ENCODE assay signal across 24 mouse cellular contexts in the genomic region with DNA sequence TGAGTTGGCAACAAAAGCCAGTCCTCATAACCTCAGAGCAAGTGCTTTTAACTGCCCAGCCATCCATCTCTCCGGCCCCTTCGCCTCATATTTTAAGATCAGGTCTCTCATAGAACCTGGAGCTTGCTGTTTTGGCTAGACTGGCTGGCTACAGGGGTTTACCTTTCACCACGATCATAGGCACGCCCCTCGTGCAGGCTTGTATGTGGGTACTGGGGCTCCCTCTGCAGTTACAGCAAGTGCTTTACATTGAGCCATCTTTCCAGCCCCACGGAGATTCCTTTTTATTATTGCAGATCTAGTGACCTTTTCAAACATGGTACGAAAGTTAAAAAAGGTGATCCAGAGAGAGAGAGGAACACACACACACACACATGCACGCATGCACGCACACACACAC. TPM values are rescaled to one million over a fixed set of nuclear protein-coding genes. Genes with fewer than 3 reads are reported as not detected.
DNase-seq lines count a peak whose midpoint lies in the region; ATAC-seq and TF ChIP-seq lines count a peak whose summit lies in the region.
"Had no signal": no experiment of that assay in that cellular context is flagged by ENCODE, and none has a peak within 500 bp of the region (broad histone marks: within the 10 kb centered on the region; RNA-seq: fewer than 3 reads in every experiment).

No protein-coding gene starts in this region.

- no peak for TF ChIP-seq POLR2A in ES-Bruce4 (IDR thresholded peaks at IDR 0.05; ENCODE audit: insufficient read depth, low read length)

- DNase-seq in heart, postnatal 0 days (ENCODE audit: low spot score), result no peak
- no peak for DNase-seq in heart, adult 11 months
- no peak for DNase-seq in left cerebral cortex, adult 2 months (ENCODE audit: extremely low spot score in 1 of 2, low spot score in 2 of 2)
- DNase-seq in left cerebral cortex, adult 18-20 months (ENCODE audit: low spot score in 2 of 2), result no peak
- peak; percentile 50 for DNase-seq in embryonic facial prominence, embryonic 14.5 days (ENCODE audit: low spot score)
- no peak for DNase-seq in Muller cell, postnatal 12 days (ENCODE audit: inconsistent ontology term)
- DNase-seq: B cell, adult 2 months; cerebellum, adult 9-11 months; right cerebral cortex, adult 18-20 months; thymus, adult 18-20 months had no signal

- TF ChIP-seq CTCF in heart, postnatal 0 days (IDR thresholded peaks at IDR 0.05; ENCODE audit: low read depth), result peak; percentile 28; the same call in 1 of the 2 replicates
- peak; percentile 8 for TF ChIP-seq CTCF in left cerebral cortex, adult 2 months (IDR thresholded peaks at IDR 0.05)
- peak; percentile 6 for TF ChIP-seq CTCF in ES-Bruce4 (IDR thresholded peaks at IDR 0.05; ENCODE audit: low read depth, low read length)

- no peaks in the 10 kb centered on the region for H3K9me3 ChIP-seq in heart, postnatal 0 days (replicated peaks; ENCODE audit: control insufficient read depth, low read length)
- no peaks in the 10 kb centered on the region for H3K9me3 ChIP-seq in ES-Bruce4 (replicated peaks; ENCODE audit: control insufficient read depth, insufficient read depth, low read length, poor library complexity, severe bottlenecking)
- H3K9me3 ChIP-seq in embryonic facial prominence, embryonic 14.5 days (ENCODE audit: control insufficient read depth, low read length), result no peaks in the 10 kb centered on the region
- H3K9me3 ChIP-seq: forebrain, embryonic 15.5 days; heart, embryonic 15.5 days; limb, embryonic 13.5 days; liver, embryonic 15.5 days; midbrain, embryonic 13.5 days had no signal

- intact Hi-C loops in left cerebral cortex, adult 2 months (cut with DNase I), result no loop called here

- no peak for TF ChIP-seq EP300 in heart, postnatal 0 days (IDR thresholded peaks at IDR 0.05; ENCODE audit: low read depth)
- TF ChIP-seq EP300 in ES-Bruce4 (IDR thresholded peaks at IDR 0.05; ENCODE audit: insufficient read depth, low read depth, low read length), result no peak

- H3K27ac ChIP-seq in heart, postnatal 0 days (ENCODE audit: low read depth), result no peak overlapping the region
- no peak overlapping the region for H3K27ac ChIP-seq in left cerebral cortex, adult 2 months
- no peak overlapping the region for H3K27ac ChIP-seq in ES-Bruce4 (ENCODE audit: insufficient read depth, low read length)
- H3K27ac ChIP-seq in embryonic facial prominence, embryonic 14.5 days (replicated peaks; ENCODE audit: low read depth, low read length), result no peak overlapping the region
- H3K27ac ChIP-seq: forebrain, embryonic 15.5 days; heart, embryonic 15.5 days; limb, embryonic 13.5 days; liver, embryonic 15.5 days; midbrain, embryonic 13.5 days had no signal

- H3K4me2 ChIP-seq in heart, postnatal 0 days (ENCODE audit: low read depth, low read length), result no peak overlapping the region
- no peak overlapping the region for H3K4me2 ChIP-seq in embryonic facial prominence, embryonic 14.5 days (ENCODE audit: low read depth, low read length)
- H3K4me2 ChIP-seq: forebrain, embryonic 15.5 days; heart, embryonic 15.5 days; limb, embryonic 13.5 days; liver, embryonic 15.5 days; midbrain, embryonic 13.5 days had no signal

- no peak overlapping the region for H3K9ac ChIP-seq in heart, postnatal 0 days (replicated peaks; ENCODE audit: low read depth, low read length)
- no peak overlapping the region for H3K9ac ChIP-seq in ES-Bruce4 (ENCODE audit: low read depth, poor library complexity, severe bottlenecking)
- H3K9ac ChIP-seq in embryonic facial prominence, embryonic 14.5 days (ENCODE audit: low read depth, low read length), result no peak overlapping the region
- H3K9ac ChIP-seq: forebrain, embryonic 15.5 days; heart, embryonic 15.5 days; limb, embryonic 13.5 days; liver, embryonic 15.5 days; midbrain, embryonic 13.5 days had no signal

- peaks cover 8% of the 10 kb centered on the region; the same call in 1 of the 2 replicates for H3K4me1 ChIP-seq in heart, postnatal 0 days (ENCODE audit: control insufficient read depth, insufficient read depth)
- H3K4me1 ChIP-seq in ES-Bruce4 (ENCODE audit: control insufficient read depth, insufficient read depth, low read length), result no peaks in the 10 kb centered on the region
- no peaks in the 10 kb centered on the region for H3K4me1 ChIP-seq in embryonic facial prominence, embryonic 14.5 days (ENCODE audit: control insufficient read depth, insufficient read depth, low read length)
- H3K4me1 ChIP-seq: forebrain, embryonic 15.5 days; liver, embryonic 15.5 days had no signal

- H3K36me3 ChIP-seq in heart, postnatal 0 days (replicated peaks; ENCODE audit: control insufficient read depth, insufficient read depth, low read length), result no peaks in the 10 kb centered on the region
- H3K36me3 ChIP-seq in ES-Bruce4 (ENCODE audit: control insufficient read depth, insufficient read depth, low read length, poor library complexity, severe bottlenecking), result no peaks in the 10 kb centered on the region
- H3K36me3 ChIP-seq in embryonic facial prominence, embryonic 14.5 days (ENCODE audit: control insufficient read depth, insufficient read depth, low read length), result no peaks in the 10 kb centered on the region
- H3K36me3 ChIP-seq: forebrain, embryonic 15.5 days; heart, embryonic 15.5 days; limb, embryonic 13.5 days; liver, embryonic 15.5 days; midbrain, embryonic 13.5 days had no signal

- WGBS in heart, postnatal 0 days, result 60% methylated on average over 9 of the region's 9 CpGs
- 61% methylated on average over 9 of the region's 9 CpGs for WGBS in embryonic facial prominence, embryonic 14.5 days

- ATAC-seq in heart, postnatal 0 days (ENCODE audit: insufficient read depth, low read depth), result no peak
- no peak for ATAC-seq in embryonic facial prominence, embryonic 14.5 days (ENCODE audit: low read depth)
- ATAC-seq: forebrain, embryonic 15.5 days; midbrain, embryonic 13.5 days had no signal

- H3K27me3 ChIP-seq in heart, postnatal 0 days (ENCODE audit: control insufficient read depth, insufficient read depth, low read length), result no peaks in the 10 kb centered on the region
- H3K27me3 ChIP-seq in ES-Bruce4 (ENCODE audit: control insufficient read depth, insufficient read depth, low read length, poor library complexity, severe bottlenecking), result no peaks in the 10 kb centered on the region
- H3K27me3 ChIP-seq in embryonic facial prominence, embryonic 14.5 days (replicated peaks; ENCODE audit: control insufficient read depth, insufficient read depth, low read length), result peaks cover 4% of the 10 kb centered on the region; the same call in 1 of the 2 replicates
- H3K27me3 ChIP-seq: forebrain, embryonic 15.5 days; heart, embryonic 15.5 days; limb, embryonic 13.5 days had no signal

- no peak overlapping the region for H3K4me3 ChIP-seq in heart, postnatal 0 days (ENCODE audit: low read depth, low read length)
- H3K4me3 ChIP-seq in left cerebral cortex, adult 2 months, result no peak overlapping the region
- H3K4me3 ChIP-seq in ES-Bruce4 (ENCODE audit: low read depth, low read length), result no peak overlapping the region
- H3K4me3 ChIP-seq in embryonic facial prominence, embryonic 14.5 days (ENCODE audit: low read depth, low read length), result no peak overlapping the region
- H3K4me3 ChIP-seq: erythroblast, embryonic 14.5 days; forebrain, embryonic 15.5 days; heart, embryonic 15.5 days; limb, embryonic 13.5 days; liver, embryonic 15.5 days; midbrain, embryonic 13.5 days; myocyte had no signal

RNA-seq across cellular contexts. Expression of gene Fam243, which starts 13.4 kb away (rescaled TPM):
- not detected in 2 replicates for total RNA-seq in heart, postnatal 0 days (2014; rRNA removed; ENCODE audit: low replicate concordance)
- polyA plus RNA-seq in heart, postnatal 0 days (2015; fragmentation: Nextera tagmentation; extraction: Ambion mirVana), result 0.05 TPM in 1 of 2 replicates, not detected in the other
- not detected for total RNA-seq in left cerebral cortex, adult 2 months (2021)
- not detected for total RNA-seq in left cerebral cortex, adult 18-20 months (2021)
- not detected in 2 replicates for polyA plus RNA-seq in ES-Bruce4 (2011; ENCODE audit: insufficient read depth, insufficient read length, low read depth, missing spikeins)
- not detected in 2 replicates for polyA plus RNA-seq in embryonic facial prominence, embryonic 14.5 days (2014; fragmentation: Nextera tagmentation; extraction: Ambion mirVana)
- total RNA-seq: adrenal gland, adult 18-20 months; gastrocnemius, adult 18-20 months; granulocyte monocyte progenitor cell, adult 5-6 weeks; layer of hippocampus, adult 18-20 months; left cerebral cortex, adult 8-10 months had no signal
- polyA plus RNA-seq: erythroblast, embryonic 14.5 days; heart, embryonic 15.5 days; limb, embryonic 13.5 days; liver, embryonic 15.5 days; midbrain, embryonic 13.5 days; myocyte had no signal

RNA-seq across cellular contexts. Expression of gene Kcne1, which starts 24.7 kb away (rescaled TPM):
- total RNA-seq in heart, postnatal 0 days (2014; rRNA removed; ENCODE audit: low replicate concordance), result 182 and 283 TPM in 2 replicates
- 324 and 415 TPM in 2 replicates for polyA plus RNA-seq in heart, postnatal 0 days (2015; fragmentation: Nextera tagmentation; extraction: Ambion mirVana)
- not detected for total RNA-seq in left cerebral cortex, adult 2 months (2021)
- total RNA-seq in left cerebral cortex, adult 18-20 months (2021), result not detected
- polyA plus RNA-seq in ES-Bruce4 (2011; ENCODE audit: insufficient read depth, insufficient read length, low read depth, missing spikeins), result not detected in 2 replicates
- 0.21 TPM in 1 of 2 replicates, not detected in the other for polyA plus RNA-seq in embryonic facial prominence, embryonic 14.5 days (2014; fragmentation: Nextera tagmentation; extraction: Ambion mirVana)
- total RNA-seq: adrenal gland, adult 18-20 months; gastrocnemius, adult 18-20 months; granulocyte monocyte progenitor cell, adult 5-6 weeks; layer of hippocampus, adult 18-20 months had no signal
- polyA plus RNA-seq: erythroblast, embryonic 14.5 days; forebrain, embryonic 15.5 days; liver, embryonic 15.5 days; midbrain, embryonic 13.5 days; myocyte had no signal

RNA-seq across cellular contexts. Expression of gene Smim11, which starts 33.5 kb away (rescaled TPM):
- 12.3 and 17.5 TPM in 2 replicates for total RNA-seq in heart, postnatal 0 days (2014; rRNA removed; ENCODE audit: low replicate concordance)
- 165 and 187 TPM in 2 replicates for polyA plus RNA-seq in heart, postnatal 0 days (2015; fragmentation: Nextera tagmentation; extraction: Ambion mirVana)
- total RNA-seq in left cerebral cortex, adult 2 months (2021), result 10 to 100 TPM; 15.2 to 20.8 TPM
- 10 to 100 TPM; 20.2 to 20.6 TPM for total RNA-seq in left cerebral cortex, adult 18-20 months (2021)
- polyA plus RNA-seq in ES-Bruce4 (2011; ENCODE audit: insufficient read depth, insufficient read length, low read depth, missing spikeins), result 28.7 and 37.2 TPM in 2 replicates
- 131 and 155 TPM in 2 replicates for polyA plus RNA-seq in embryonic facial prominence, embryonic 14.5 days (2014; fragmentation: Nextera tagmentation; extraction: Ambion mirVana)

RNA-seq across cellular contexts. Expression of gene Kcne2, which starts 42.4 kb away (rescaled TPM):
- total RNA-seq in heart, postnatal 0 days (2014; rRNA removed; ENCODE audit: low replicate concordance), result 1.6 and 3.7 TPM in 2 replicates
- 1.5 and 1.8 TPM in 2 replicates for polyA plus RNA-seq in heart, postnatal 0 days (2015; fragmentation: Nextera tagmentation; extraction: Ambion mirVana)
- total RNA-seq in left cerebral cortex, adult 2 months (2021), result under 1 TPM; 0.21 to 0.61 TPM
- total RNA-seq in left cerebral cortex, adult 18-20 months (2021), result under 1 TPM in 1 of 2 experiments, not detected in 1; 0.21 TPM
- polyA plus RNA-seq in ES-Bruce4 (2011; ENCODE audit: insufficient read depth, insufficient read length, low read depth, missing spikeins), result not detected in 2 replicates
- polyA plus RNA-seq in embryonic facial prominence, embryonic 14.5 days (2014; fragmentation: Nextera tagmentation; extraction: Ambion mirVana), result 0.12 and 2.3 TPM in 2 replicates
- total RNA-seq: adrenal gland, adult 18-20 months; gastrocnemius, adult 18-20 months; granulocyte monocyte progenitor cell, adult 5-6 weeks had no signal
- polyA plus RNA-seq: erythroblast, embryonic 14.5 days; kidney, embryonic 14.5 days; liver, embryonic 15.5 days; myocyte had no signal

Comparison
In these comparisons a context has a peak if more than half of its experiments do, and no peak if none do; other contexts are left out.
1. RNA of gene Kcne1, which starts 24.7 kb away (total RNA-seq): 182 to 283 TPM in heart, postnatal 0 days; not detected in left cerebral cortex, adult 18-20 months and not detected in left cerebral cortex, adult 2 months; every median in the first group is over 100 times any median in the second.
2. Peak in every context shown above with its lines, with median percentiles within 50 percentile points of each other: CTCF ChIP-seq.